Mouse (Mus musculus): ENCODE data around the gene Abcc1. TPM values are rescaled to one million over a fixed set of nuclear protein-coding genes. Genes with fewer than 3 reads are reported as not detected.

Abcc1 gene
- polyA plus RNA-seq, 1 experiment from 2014 or later: 11.2 TPM

DNA sequence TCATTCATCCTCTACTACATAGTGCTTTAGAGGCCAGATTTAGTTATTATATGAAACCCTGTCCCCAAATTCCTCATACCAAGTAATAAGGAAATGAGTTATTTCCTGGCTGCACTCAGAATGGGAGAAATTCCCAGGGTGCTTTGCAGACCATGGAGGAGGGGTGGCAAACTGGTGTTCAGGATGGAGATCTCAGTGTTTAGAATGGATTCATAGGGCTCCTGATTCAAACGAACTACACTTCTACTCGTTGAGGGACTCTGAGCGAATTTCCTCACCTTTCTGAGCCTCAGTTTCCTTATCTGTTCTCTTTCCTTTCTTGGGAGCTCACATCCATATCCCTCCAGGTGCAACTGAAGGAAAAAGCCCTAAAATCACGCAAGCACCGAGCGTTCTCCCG, 427 bp upstream of the Abcc1 start:
- Histone ChIP-seq H3K36me3 (no peaks in the 10 kb centered on the region), H3K27me3 (no peaks in the 10 kb centered on the region), H3K4me2 (replicated peaks) (peak overlapping the region; percentile 88), H3K9me3 (no peaks in the 10 kb centered on the region), H3K27ac (replicated peaks) (peak overlapping the region; percentile 71), H3K4me1 (peaks cover 16% of the 10 kb centered on the region), H3K9ac (replicated peaks) (peak overlapping the region; percentile 85), H3K4me3 (peak overlapping the region; percentile 92)
- 3% methylated on average over 7 of the region's 7 CpGs for WGBS
- peak; percentile 63 for ATAC-seq (replicated peaks)

DNA sequence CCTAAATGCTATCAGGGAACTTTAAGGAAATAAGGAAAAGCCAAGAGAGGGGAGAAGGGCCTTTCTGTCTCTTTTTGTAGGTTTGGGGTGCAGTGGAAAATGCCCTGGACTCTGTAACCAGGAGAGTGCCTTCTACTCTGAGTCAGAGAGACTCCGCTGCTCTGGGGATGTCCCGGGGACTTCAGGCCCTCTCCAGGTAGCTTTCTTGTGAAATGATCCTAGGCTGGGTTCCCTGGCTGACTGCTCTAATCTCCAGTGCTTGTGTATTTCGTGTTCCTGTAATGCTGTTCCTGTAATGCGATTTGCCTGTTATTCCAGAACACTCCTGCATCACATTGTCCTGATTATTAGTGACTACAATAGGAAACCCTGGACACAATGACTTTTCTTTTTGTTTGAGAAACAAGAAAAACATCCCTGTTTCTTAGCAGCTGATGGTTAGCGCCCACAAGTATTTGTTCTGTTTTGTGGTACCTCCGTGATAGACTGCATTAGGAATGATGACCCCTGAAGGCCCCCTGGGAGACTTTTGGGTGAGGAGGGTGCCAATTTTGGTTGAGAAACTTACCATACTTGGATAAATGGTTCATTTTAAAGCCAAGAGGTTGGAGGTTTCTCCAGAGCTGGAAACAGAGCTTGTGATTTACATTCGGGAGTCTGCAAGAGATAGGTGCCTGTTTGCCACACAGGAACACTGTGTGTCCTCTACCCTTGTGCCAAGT, 902 bp downstream of the Abcc1 start:
- WGBS: 27% methylated on average over 7 of the region's 7 CpGs
- Histone ChIP-seq H3K4me1 (peaks cover 16% of the 10 kb centered on the region), H3K27me3 (no peaks in the 10 kb centered on the region), H3K4me3 (peak overlapping the region; percentile 92), H3K9ac (replicated peaks) (peak overlapping the region; percentile 85), H3K36me3 (no peaks in the 10 kb centered on the region), H3K27ac (replicated peaks) (peak overlapping the region; percentile 71), H3K4me2 (replicated peaks) (peak overlapping the region; percentile 88), H3K9me3 (no peaks in the 10 kb centered on the region)
- ATAC-seq (replicated peaks): no peak

DNA sequence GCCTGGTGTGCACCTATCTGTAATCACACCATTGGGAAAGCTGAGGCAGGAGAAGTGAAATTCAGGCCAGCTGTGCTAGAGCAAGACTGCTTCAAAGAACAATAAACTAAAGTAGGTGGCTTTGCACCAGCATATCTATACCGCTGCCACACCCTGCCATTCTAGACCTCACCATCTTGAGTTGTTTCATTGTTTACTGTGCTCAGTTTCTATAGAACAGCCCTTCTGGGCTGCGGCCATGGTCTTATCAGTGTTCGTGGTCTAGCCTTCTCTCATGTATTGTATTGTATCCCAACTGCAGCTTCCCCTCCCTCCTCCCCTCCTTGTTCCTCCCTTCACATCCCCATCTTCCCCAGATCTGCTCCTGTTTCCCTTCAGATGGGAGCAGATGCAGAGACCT, 2.1 kb downstream of the Abcc1 start:
- Histone ChIP-seq H3K9me3 (no peaks in the 10 kb centered on the region), H3K4me2 (replicated peaks) (no peak overlapping the region), H3K27ac (replicated peaks) (no peak overlapping the region)

DNA sequence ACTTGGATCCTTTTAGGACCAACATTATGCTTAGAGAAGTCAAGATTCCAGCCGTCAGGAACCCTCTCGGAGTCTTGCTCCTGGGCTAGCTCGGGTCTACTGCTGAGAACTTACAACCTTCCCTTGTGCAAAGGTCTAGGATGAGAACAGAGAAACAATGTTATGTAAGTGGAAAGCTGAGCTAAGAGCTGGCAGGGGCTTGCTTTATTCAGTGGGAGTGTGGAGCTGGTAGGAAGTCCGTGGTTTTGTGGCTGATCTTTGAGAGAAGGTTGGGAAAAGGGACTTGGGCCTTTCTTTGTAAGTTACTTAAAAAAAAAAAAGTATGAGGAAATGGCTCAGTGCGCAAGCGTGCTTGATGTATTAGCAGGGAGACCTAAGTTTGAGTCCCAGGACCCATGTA, 2.7 kb downstream of the Abcc1 start:
- H3K27me3 ChIP-seq: no peaks in the 10 kb centered on the region
- H3K4me3 ChIP-seq: no peak overlapping the region
- 93% methylated on average over 6 of the region's 6 CpGs for WGBS
- H3K36me3 ChIP-seq: no peaks in the 10 kb centered on the region
- no peak overlapping the region for H3K9ac ChIP-seq (replicated peaks)
- ATAC-seq (replicated peaks): no peak
- no peak overlapping the region for H3K4me2 ChIP-seq (replicated peaks)
- H3K4me1 ChIP-seq: peaks cover 16% of the 10 kb centered on the region
- no peak overlapping the region for H3K27ac ChIP-seq (replicated peaks)
- no peaks in the 10 kb centered on the region for H3K9me3 ChIP-seq

More for the DNA sequence above, 2.1 kb downstream of the Abcc1 start:
- no peak for ATAC-seq (replicated peaks)
- no peak overlapping the region for H3K9ac ChIP-seq (replicated peaks)
- H3K4me3 ChIP-seq: no peak overlapping the region
- H3K4me1 ChIP-seq: peaks cover 16% of the 10 kb centered on the region
- H3K27me3 ChIP-seq: no peaks in the 10 kb centered on the region
- H3K36me3 ChIP-seq: no peaks in the 10 kb centered on the region
- WGBS: 95% methylated on average over 3 of the region's 3 CpGs

DNA sequence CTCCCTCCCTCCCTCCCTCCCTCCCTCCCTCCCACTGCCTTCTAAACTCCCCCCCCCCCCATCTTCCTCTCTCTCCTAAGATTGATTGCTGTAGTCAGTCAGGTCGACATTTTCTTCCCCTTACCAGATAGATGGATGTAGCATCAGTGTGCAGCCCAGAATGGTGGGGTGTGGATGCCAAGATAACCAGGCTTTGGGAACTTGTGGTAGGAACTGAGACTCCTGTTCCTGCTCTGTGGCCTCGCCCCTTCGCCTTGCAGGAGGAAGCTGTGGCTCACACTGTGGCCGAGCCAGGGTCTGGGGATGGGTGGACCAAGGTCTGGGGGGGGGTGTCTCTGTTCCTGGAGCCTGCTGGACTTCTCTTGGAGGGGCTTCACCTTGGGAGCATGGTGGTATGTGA, 4.1 kb downstream of the Abcc1 start:
- H3K4me3 ChIP-seq: no peak overlapping the region
- H3K9ac ChIP-seq (replicated peaks): no peak overlapping the region
- no peak overlapping the region for H3K4me2 ChIP-seq (replicated peaks)
- no peaks in the 10 kb centered on the region for H3K27me3 ChIP-seq
- WGBS: 77% methylated on average over 4 of the region's 4 CpGs
- no peaks in the 10 kb centered on the region for H3K36me3 ChIP-seq
- no peak for ATAC-seq (replicated peaks)
- H3K27ac ChIP-seq (replicated peaks): no peak overlapping the region
- no peaks in the 10 kb centered on the region for H3K9me3 ChIP-seq
- H3K4me1 ChIP-seq: peaks cover 16% of the 10 kb centered on the region

DNA sequence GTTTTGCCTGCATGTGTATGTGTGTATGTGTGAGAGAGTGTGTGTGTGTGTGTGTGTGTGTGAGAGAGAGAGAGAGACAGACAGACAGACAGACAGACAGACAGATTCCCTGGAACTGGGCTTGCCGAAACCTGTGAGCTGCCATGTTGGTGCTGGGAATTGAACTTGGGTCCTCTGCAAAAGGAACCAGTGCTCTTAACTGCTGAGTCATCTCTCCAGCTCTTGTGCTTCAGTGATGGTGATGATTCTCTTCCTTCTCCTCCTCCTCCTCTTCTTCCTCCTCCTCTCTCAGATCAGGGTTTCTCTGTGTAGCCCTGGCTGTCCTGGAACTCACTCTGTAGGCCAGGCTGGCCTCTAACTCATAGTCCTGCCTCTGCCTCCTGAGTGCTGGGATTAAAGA, 4.7 kb downstream of the Abcc1 start:
- Histone ChIP-seq H3K27me3 (no peaks in the 10 kb centered on the region), H3K4me1 (peaks cover 14% of the 10 kb centered on the region), H3K9me3 (no peaks in the 10 kb centered on the region), H3K27ac (replicated peaks) (no peak overlapping the region), H3K36me3 (no peaks in the 10 kb centered on the region), H3K4me2 (replicated peaks) (no peak overlapping the region), H3K4me3 (no peak overlapping the region), H3K9ac (replicated peaks) (no peak overlapping the region)
- 100% methylated on average over 1 of the region's 1 CpGs for WGBS
- ATAC-seq (replicated peaks): no peak

DNA sequence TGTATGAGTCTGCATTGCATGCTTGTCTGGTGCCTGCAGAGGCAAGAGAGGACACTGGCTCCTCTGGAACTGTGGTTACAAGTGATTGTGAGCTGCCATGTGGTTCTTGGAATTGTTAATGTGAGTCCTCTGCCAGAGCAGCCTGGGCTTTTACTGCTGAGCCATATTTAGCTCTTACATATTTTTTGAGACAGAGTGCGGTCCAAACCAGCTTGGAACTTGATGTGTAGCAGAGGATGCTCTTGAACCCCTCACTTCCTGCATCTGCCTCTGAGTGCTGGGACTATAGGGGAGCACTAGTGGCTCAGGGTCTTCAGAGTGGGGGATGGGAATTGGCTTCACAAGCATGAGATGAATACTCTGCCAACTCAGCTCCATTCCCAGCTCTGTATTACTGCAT, 10.0 kb downstream of the Abcc1 start:
- ATAC-seq (replicated peaks): peak; percentile 73
- WGBS: 74% methylated on average over 1 of the region's 1 CpGs
- no peak overlapping the region for H3K4me2 ChIP-seq (replicated peaks)
- no peak overlapping the region for H3K4me3 ChIP-seq
- H3K9me3 ChIP-seq: no peaks in the 10 kb centered on the region
- H3K27ac ChIP-seq (replicated peaks): peak overlapping the region; percentile 23; the same call in 1 of the 2 replicates
- H3K9ac ChIP-seq (replicated peaks): no peak overlapping the region
- no peaks in the 10 kb centered on the region for H3K36me3 ChIP-seq
- H3K4me1 ChIP-seq: peaks cover 16% of the 10 kb centered on the region
- H3K27me3 ChIP-seq: no peaks in the 10 kb centered on the region

DNA sequence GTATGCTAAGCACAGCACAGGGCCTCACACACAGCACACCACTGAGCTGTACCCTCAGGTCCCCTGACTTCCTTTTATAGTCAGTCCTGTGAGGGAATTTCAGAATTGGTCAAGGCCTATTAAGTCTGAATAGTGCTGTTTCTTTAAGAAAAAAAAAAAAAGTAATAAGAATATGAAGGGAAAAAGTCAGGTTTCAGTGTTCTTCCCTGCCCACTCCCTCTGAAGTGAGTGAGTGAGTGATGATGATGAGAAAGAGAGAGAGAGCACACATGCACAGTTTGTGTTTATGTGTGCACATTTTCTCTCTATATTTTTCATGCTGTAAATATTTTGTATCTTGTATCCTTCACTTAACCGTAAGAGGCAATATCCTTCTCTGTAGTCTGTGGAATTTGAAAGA, 11.0 kb downstream of the Abcc1 start:
- 80% methylated on average over 1 of the region's 1 CpGs for WGBS
- Histone ChIP-seq H3K36me3 (no peaks in the 10 kb centered on the region), H3K4me2 (replicated peaks) (no peak overlapping the region), H3K27me3 (no peaks in the 10 kb centered on the region), H3K4me1 (peaks cover 25% of the 10 kb centered on the region), H3K9me3 (no peaks in the 10 kb centered on the region), H3K27ac (replicated peaks) (no peak overlapping the region), H3K9ac (replicated peaks) (no peak overlapping the region), H3K4me3 (no peak overlapping the region)
- ATAC-seq (replicated peaks): no peak

DNA sequence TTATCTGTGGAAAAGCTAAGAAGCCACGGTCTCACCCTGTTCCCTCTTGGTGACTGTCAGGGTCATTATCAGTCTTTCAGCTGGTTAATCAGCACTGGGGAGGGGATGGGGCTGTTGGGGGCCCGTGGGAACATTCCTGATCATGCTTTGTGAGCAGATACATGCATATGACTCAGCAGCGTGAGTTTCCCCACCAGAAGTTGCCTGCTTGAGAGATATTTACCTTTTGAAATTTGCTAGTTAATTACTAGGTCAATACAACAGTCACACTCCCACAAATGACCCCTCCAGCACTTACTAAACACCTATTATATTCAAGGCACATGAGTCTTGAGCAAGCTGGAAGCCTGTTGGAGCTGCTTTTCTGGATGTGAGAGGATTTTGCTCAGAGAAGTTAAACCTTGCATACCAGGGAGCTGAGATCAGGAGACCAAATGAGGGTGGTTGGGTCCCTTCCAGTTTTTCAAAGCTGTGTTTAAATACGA, 11.5 kb downstream of the Abcc1 start:
- no peak for ATAC-seq (replicated peaks)
- no peaks in the 10 kb centered on the region for H3K9me3 ChIP-seq
- H3K27ac ChIP-seq (replicated peaks): no peak overlapping the region
- H3K4me3 ChIP-seq: no peak overlapping the region
- H3K4me1 ChIP-seq: peaks cover 27% of the 10 kb centered on the region
- H3K36me3 ChIP-seq: no peaks in the 10 kb centered on the region
- H3K9ac ChIP-seq (replicated peaks): no peak overlapping the region
- WGBS: 45% methylated on average over 4 of the region's 4 CpGs
- no peak overlapping the region for H3K4me2 ChIP-seq (replicated peaks)
- no peaks in the 10 kb centered on the region for H3K27me3 ChIP-seq

DNA sequence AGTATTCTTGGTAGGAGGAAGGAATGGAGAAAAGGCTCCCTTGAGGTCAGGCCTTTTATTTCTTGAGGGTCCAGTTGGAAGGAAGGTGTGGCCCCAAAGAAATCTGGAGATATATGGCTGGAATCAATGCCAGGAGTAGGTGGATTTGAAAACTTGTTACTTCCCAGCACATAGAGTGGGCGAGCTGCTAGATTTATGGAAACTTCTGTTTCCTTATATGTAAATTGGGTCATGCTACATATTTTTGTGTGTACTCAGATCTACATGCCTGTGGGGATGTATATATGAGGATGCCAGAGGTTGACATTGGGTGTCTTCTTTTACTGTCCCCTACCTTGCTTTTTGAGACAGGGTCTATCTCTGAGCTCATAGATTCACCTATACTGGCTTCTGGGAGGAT, 14.6 kb downstream of the Abcc1 start:
- Histone ChIP-seq H3K27me3 (no peaks in the 10 kb centered on the region), H3K9me3 (no peaks in the 10 kb centered on the region), H3K36me3 (no peaks in the 10 kb centered on the region), H3K4me1 (peaks cover 26% of the 10 kb centered on the region), H3K9ac (replicated peaks) (no peak overlapping the region), H3K4me2 (replicated peaks) (no peak overlapping the region), H3K4me3 (no peak overlapping the region), H3K27ac (replicated peaks) (no peak overlapping the region)
- 93% methylated on average over 1 of the region's 1 CpGs for WGBS
- no peak for ATAC-seq (replicated peaks)

DNA sequence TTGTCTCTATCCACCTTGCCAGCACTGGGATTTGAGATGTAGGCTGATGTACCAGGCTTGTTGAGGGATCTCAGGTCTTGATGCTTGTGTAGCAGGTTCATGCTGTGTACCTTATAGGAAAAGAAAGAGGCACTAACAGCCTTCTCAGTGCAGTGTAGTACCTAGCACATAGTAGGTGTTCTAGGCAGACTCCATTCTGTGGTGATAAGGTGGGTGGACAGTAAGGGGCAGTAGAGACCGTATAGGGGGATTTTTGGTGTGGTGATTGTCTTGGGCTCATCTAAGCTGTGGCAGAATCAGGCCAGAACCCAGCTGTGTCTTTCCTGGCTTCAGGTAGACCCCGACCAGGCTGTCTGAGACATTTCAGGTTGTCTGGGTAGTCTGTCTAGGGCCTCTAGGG, 15.0 kb downstream of the Abcc1 start:
- H3K27ac ChIP-seq (replicated peaks): no peak overlapping the region
- no peaks in the 10 kb centered on the region for H3K36me3 ChIP-seq
- no peak overlapping the region for H3K9ac ChIP-seq (replicated peaks)
- peaks cover 22% of the 10 kb centered on the region for H3K4me1 ChIP-seq
- H3K4me3 ChIP-seq: no peak overlapping the region
- ATAC-seq (replicated peaks): no peak
- H3K9me3 ChIP-seq: no peaks in the 10 kb centered on the region
- WGBS: 82% methylated on average over 2 of the region's 2 CpGs
- H3K4me2 ChIP-seq (replicated peaks): no peak overlapping the region
- H3K27me3 ChIP-seq: no peaks in the 10 kb centered on the region

DNA sequence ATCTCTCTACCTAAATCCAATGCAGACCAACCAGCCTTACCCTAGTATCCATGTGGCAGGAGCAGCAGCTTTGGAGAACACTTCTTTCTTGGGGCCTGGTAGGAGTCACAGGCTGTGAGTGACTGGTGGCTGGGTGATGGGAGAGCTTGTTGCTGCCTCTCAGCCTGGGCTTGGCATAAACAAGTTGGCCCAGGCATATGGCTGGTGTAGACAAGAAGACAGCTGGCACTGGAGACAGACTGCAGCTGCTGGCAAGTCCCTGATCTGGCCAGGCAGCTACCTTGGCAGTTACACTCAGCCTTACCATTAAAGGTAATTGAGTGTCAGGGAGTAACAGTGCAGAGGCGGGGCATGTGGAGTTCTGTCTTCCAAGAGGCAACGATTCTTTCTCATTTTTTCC, 16.0 kb downstream of the Abcc1 start:
- 69% methylated on average over 2 of the region's 2 CpGs for WGBS
- H3K4me3 ChIP-seq: no peak overlapping the region
- no peaks in the 10 kb centered on the region for H3K36me3 ChIP-seq

DNA sequence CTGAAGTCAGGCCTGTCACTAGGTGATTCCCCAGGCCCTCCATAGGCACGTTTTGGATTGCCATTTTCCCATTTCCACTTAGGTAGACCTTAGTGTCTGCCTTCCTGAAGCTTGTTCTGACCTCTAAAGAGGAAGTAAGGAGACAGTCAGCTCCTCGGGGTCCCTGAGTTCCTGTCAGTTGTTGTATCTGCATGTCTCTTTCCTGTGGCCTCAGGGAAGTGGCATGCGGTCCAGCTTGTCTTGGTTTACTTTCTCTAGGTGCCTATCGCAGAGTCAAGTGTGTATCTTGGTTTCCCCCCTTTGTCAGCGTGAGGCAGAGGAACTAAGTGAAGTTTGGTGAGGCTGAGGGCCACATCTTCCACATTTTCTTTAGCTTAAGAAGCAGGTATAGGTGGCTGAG, 17.3 kb downstream of the Abcc1 start:
- H3K4me2 ChIP-seq (replicated peaks): no peak overlapping the region
- H3K27ac ChIP-seq (replicated peaks): no peak overlapping the region

More for the DNA sequence above, 16.0 kb downstream of the Abcc1 start:
- no peaks in the 10 kb centered on the region for H3K27me3 ChIP-seq
- no peak overlapping the region for H3K27ac ChIP-seq (replicated peaks)
- H3K4me1 ChIP-seq: peaks cover 17% of the 10 kb centered on the region
- H3K4me2 ChIP-seq (replicated peaks): no peak overlapping the region
- no peak overlapping the region for H3K9ac ChIP-seq (replicated peaks)
- no peaks in the 10 kb centered on the region for H3K9me3 ChIP-seq
- ATAC-seq (replicated peaks): peak; percentile 91

More for the DNA sequence above, 17.3 kb downstream of the Abcc1 start:
- no peak overlapping the region for H3K4me3 ChIP-seq
- H3K27me3 ChIP-seq: no peaks in the 10 kb centered on the region
- H3K9me3 ChIP-seq: no peaks in the 10 kb centered on the region
- ATAC-seq (replicated peaks): no peak
- WGBS: 87% methylated on average over 5 of the region's 5 CpGs
- H3K36me3 ChIP-seq: no peaks in the 10 kb centered on the region
- H3K9ac ChIP-seq (replicated peaks): no peak overlapping the region
- H3K4me1 ChIP-seq: peaks cover 11% of the 10 kb centered on the region
